Comparison of ENCODE assay signal across 31 mouse cellular contexts in genomic region chr5:137093720-137094119, GRCm38 (mm10). TPM values are rescaled to one million over a fixed set of nuclear protein-coding genes. Genes with fewer than 3 reads are reported as not detected.
A peak's percentile ranks its signal among the peaks of the same experiment; 100 is the strongest.
DNase-seq lines count a peak whose midpoint lies in the region; ATAC-seq and TF ChIP-seq lines count a peak whose summit lies in the region.
"Had no signal": no experiment of that assay in that cellular context is flagged by ENCODE, and none has a peak within 500 bp of the region (broad histone marks: within the 10 kb centered on the region; RNA-seq: fewer than 3 reads in every experiment).

No protein-coding gene starts in this region.

- DNase-seq in heart, adult 2 months: peak; percentile 47 to 58
- DNase-seq in kidney, postnatal 25 days: peak; percentile 57 to 61
- no peak for DNase-seq in kidney, adult 9 months
- peak; percentile 54 for DNase-seq in testis, postnatal 10 days (ENCODE audit: low spot score)
- DNase-seq in testis, postnatal 14 days (ENCODE audit: low spot score): no peak
- no peak for DNase-seq in right cerebral cortex, adult 2 months (ENCODE audit: low spot score in 2 of 2)
- DNase-seq: adrenal gland, adult 2 months; B cell, adult 2 months; cerebellum, adult 18-20 months; cerebellum, postnatal 14 days; gastrocnemius, postnatal 36 days; layer of hippocampus, adult 9-11 months; liver, embryonic 13.5 days; lung, adult 2 months; right cerebral cortex, postnatal 4 days; thymus, adult 2 months had no signal

- no peak overlapping the region for H3K4me3 ChIP-seq in heart, adult 2 months
- no peak overlapping the region for H3K4me3 ChIP-seq in heart, embryonic 12.5 days
- H3K4me3 ChIP-seq: embryonic facial prominence, embryonic 13.5 days; erythroblast, embryonic 14.5 days; forebrain, embryonic 12.5 days; hindbrain, embryonic 13.5 days; liver, embryonic 13.5 days; megakaryocyte, embryonic 14.5 days; stomach, embryonic 15.5 days had no signal

- TF ChIP-seq CTCF in heart, adult 2 months (IDR thresholded peaks at IDR 0.05): no peak

- no peak for TF ChIP-seq EP300 in heart, adult 2 months (IDR thresholded peaks at IDR 0.05; ENCODE audit: insufficient read depth, low read depth, low read length)

- no peak overlapping the region for H3K9ac ChIP-seq in heart, adult 2 months (ENCODE audit: low read depth, low read length)
- no peak overlapping the region for H3K9ac ChIP-seq in heart, embryonic 12.5 days
- H3K9ac ChIP-seq: embryonic facial prominence, embryonic 13.5 days; forebrain, embryonic 12.5 days; hindbrain, embryonic 13.5 days; liver, embryonic 13.5 days; stomach, embryonic 15.5 days had no signal

- WGBS in heart, adult 2 months: 39% methylated on average over 9 of the region's 9 CpGs
- WGBS in heart, embryonic 12.5 days: 59% methylated on average over 9 of the region's 9 CpGs

- no peak for ATAC-seq in heart, embryonic 12.5 days (ENCODE audit: insufficient number of reproducible peaks, low FRiP score)
- ATAC-seq: Patski had no signal

- TF ChIP-seq POLR2A in heart, adult 2 months (IDR thresholded peaks at IDR 0.05; ENCODE audit: insufficient read depth, low read depth, low read length): no peak

- H3K27ac ChIP-seq in heart, adult 2 months: no peak overlapping the region
- no peak overlapping the region for H3K27ac ChIP-seq in heart, embryonic 12.5 days (ENCODE audit: poor library complexity, severe bottlenecking)
- H3K27ac ChIP-seq: embryonic facial prominence, embryonic 13.5 days; forebrain, embryonic 12.5 days; hindbrain, embryonic 13.5 days; liver, embryonic 13.5 days; stomach, embryonic 15.5 days had no signal

- H3K27me3 ChIP-seq in heart, adult 2 months (ENCODE audit: control insufficient read depth, insufficient read depth, low read length): no peaks in the 10 kb centered on the region
- no peaks in the 10 kb centered on the region for H3K27me3 ChIP-seq in heart, embryonic 12.5 days (replicated peaks)
- H3K27me3 ChIP-seq: CH12.LX; embryonic facial prominence, embryonic 13.5 days; forebrain, embryonic 12.5 days; hindbrain, embryonic 13.5 days; liver, embryonic 13.5 days; megakaryocyte, embryonic 14.5 days; Patski; stomach, embryonic 15.5 days had no signal

- H3K4me1 ChIP-seq in heart, adult 2 months (ENCODE audit: control insufficient read depth, insufficient read depth, low read length): peaks cover 12% of the 10 kb centered on the region
- peaks cover 4% of the 10 kb centered on the region for H3K4me1 ChIP-seq in heart, embryonic 12.5 days (replicated peaks)
- H3K4me1 ChIP-seq: embryonic facial prominence, embryonic 13.5 days; forebrain, embryonic 12.5 days; hindbrain, embryonic 13.5 days; stomach, embryonic 15.5 days had no signal

- intact Hi-C loops in heart, adult 2 months (cut with DNase I): no loop called here

- no peaks in the 10 kb centered on the region for H3K79me2 ChIP-seq in heart, adult 2 months (replicated peaks; ENCODE audit: control insufficient read depth, insufficient read depth, low read length)

- no peaks in the 10 kb centered on the region for H3K9me3 ChIP-seq in heart, embryonic 12.5 days (replicated peaks)
- H3K9me3 ChIP-seq: embryonic facial prominence, embryonic 13.5 days; forebrain, embryonic 12.5 days; G1E; hindbrain, embryonic 13.5 days; liver, embryonic 13.5 days; stomach, embryonic 15.5 days had no signal

- no peaks in the 10 kb centered on the region for H3K36me3 ChIP-seq in heart, adult 2 months (ENCODE audit: control insufficient read depth, insufficient read depth, low read length)
- H3K36me3 ChIP-seq in heart, embryonic 12.5 days: no peaks in the 10 kb centered on the region
- H3K36me3 ChIP-seq: embryonic facial prominence, embryonic 13.5 days; forebrain, embryonic 12.5 days; G1E; hindbrain, embryonic 13.5 days; liver, embryonic 13.5 days; stomach, embryonic 15.5 days had no signal

- no peak overlapping the region for H3K4me2 ChIP-seq in heart, embryonic 12.5 days
- H3K4me2 ChIP-seq: embryonic facial prominence, embryonic 13.5 days; forebrain, embryonic 12.5 days; hindbrain, embryonic 13.5 days; liver, embryonic 13.5 days; stomach, embryonic 15.5 days had no signal

RNA-seq across cellular contexts. Expression of gene Serpine1, which starts 21.7 kb away (rescaled TPM):
- 10 to 100 TPM; 24.0 to 29.6 TPM for total RNA-seq in heart, adult 2 months (2021)
- 21.9 and 41.8 TPM in 2 replicates for polyA plus RNA-seq in heart, adult 2 months (2012; rRNA removed)
- polyA plus RNA-seq in heart, embryonic 12.5 days (2016; fragmentation: Nextera tagmentation; extraction: Ambion mirVana): 0.69 and 0.70 TPM in 2 replicates
- polyA plus RNA-seq: erythroblast, embryonic 14.5 days had no signal

RNA-seq across cellular contexts. Expression of gene Trim56, which starts 22.3 kb away (rescaled TPM):
- 10 to 100 TPM; 19.0 to 22.2 TPM for total RNA-seq in heart, adult 2 months (2021)
- 6.9 and 7.5 TPM in 2 replicates for polyA plus RNA-seq in heart, adult 2 months (2012; rRNA removed)
- 7.0 and 7.8 TPM in 2 replicates for polyA plus RNA-seq in heart, embryonic 12.5 days (2016; fragmentation: Nextera tagmentation; extraction: Ambion mirVana)

RNA-seq across cellular contexts. Expression of gene Ap1s1, which starts 47.8 kb away (rescaled TPM):
- total RNA-seq in heart, adult 2 months (2021): 10 to 100 TPM; 33.9 to 36.8 TPM
- 23.4 and 38.6 TPM in 2 replicates for polyA plus RNA-seq in heart, adult 2 months (2012; rRNA removed)
- polyA plus RNA-seq in heart, embryonic 12.5 days (2016; fragmentation: Nextera tagmentation; extraction: Ambion mirVana): 143 and 145 TPM in 2 replicates

RNA-seq across cellular contexts. Expression of gene Muc3, which starts 55.4 kb away (rescaled TPM):
- total RNA-seq in heart, adult 2 months (2021): not detected
- polyA plus RNA-seq in heart, adult 2 months (2012; rRNA removed): not detected in 2 replicates
- polyA plus RNA-seq in heart, embryonic 12.5 days (2016; fragmentation: Nextera tagmentation; extraction: Ambion mirVana): 0.21 TPM in 1 of 2 replicates, not detected in the other
- total RNA-seq: adrenal gland, adult 2 months; CH12.LX; G1E; gastrocnemius, postnatal 36 days; left cerebral cortex, adult 18-20 months; left cerebral cortex, postnatal 25 days; midbrain, postnatal 0 days had no signal
- polyA plus RNA-seq: adrenal gland, adult 2 months; embryonic facial prominence, embryonic 13.5 days; erythroblast, embryonic 14.5 days; forebrain, embryonic 12.5 days; G1E; hindbrain, embryonic 13.5 days; limb, embryonic 14.5 days; liver, embryonic 13.5 days; lung, adult 2 months; midbrain, postnatal 0 days; neural tube, embryonic 14.5 days; Patski had no signal

Comparison
In these comparisons a context has a peak if more than half of its experiments do, and no peak if none do; other contexts are left out.
1. DNase-seq: peak in heart, adult 2 months (2 of 2), kidney, postnatal 25 days (2 of 2) and testis, postnatal 10 days (single experiment); none in kidney, adult 9 months (single experiment), testis, postnatal 14 days (single experiment) and right cerebral cortex, adult 2 months (0 of 2).
2. RNA of gene Serpine1, which starts 21.7 kb away (polyA plus RNA-seq): 21.9 to 41.8 TPM in heart, adult 2 months; 0.69 to 0.70 TPM in heart, embryonic 12.5 days; every median in the first group is over 10 times any median in the second.